Mouse (Mus musculus) yolk sac, embryonic 10.5 days (tissue): ENCODE measurements around the gene Tmem25.
"Not testable (repeated sequence)": the region's sequence is repeated elsewhere in the genome, so short reads cannot be mapped to it uniquely, and the experiment has no call there.

Source experiments
- DNase-seq: peaks from one replicate; pipeline ENCODE4 v3.0.0-alpha.2; 2017; ENCODE audit warnings: low spot score

The Tmem25 gene

DNA sequence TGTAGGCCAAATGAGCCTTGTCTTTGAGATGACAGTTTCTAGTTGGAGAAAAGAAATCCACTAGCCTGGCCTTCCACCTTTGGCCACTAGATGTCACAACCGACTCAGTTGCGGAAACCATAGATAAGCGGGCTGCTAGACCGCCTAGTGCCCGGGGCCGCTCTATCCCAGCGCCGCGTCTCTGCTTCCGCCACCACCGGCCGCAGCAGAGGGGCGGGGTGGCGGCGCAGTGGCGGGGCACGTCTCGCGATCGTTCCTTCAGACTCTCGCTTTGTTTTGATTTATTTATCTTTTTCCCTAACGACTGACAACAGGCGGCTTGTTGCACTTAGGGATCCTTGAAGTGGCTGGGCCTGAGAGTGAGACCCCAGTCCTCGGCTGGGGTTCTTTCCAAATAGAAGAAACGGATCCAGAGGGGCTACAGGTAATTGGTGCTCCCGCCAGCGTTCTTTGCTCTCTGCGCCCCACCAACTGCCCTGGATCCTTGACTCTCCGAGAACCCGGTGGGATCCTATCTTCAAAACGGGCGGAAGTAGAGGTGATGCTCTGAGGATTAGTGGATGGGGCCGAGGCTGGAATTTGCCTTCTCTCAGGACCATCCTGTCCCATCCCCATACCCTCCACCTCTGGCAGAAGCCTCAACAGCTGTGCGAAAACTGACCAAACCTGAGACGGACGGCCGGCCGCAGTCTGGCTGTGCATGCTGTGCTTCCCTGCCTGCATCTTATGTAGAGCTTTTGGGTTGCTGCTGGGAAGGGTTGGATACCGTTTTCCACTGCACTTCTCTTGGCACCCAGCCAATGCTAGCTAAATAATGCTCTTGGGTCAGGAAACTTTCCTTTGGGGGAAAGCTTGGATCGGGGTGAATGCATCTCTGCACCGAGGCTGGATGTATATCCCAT lies 26.1 kb downstream of the Tmem25 start:
- DNase-seq = peak; percentile 94

DNA sequence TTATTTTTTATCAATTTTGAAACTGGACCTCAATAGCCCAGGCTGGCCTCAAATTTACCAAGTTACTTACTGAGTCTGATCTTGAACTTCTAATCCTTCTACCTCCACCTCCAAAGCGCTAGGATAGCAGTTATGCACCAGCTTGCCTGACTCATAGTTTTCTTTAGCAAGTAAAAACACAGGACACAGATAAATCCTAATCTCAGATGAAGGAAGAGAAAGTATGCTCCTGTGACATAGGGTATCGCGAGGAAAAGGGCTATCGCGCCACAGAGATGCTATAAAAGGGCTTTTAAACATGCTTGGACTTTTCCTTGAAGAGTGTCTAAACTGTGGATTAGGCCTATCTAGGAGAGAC lies 26.7 kb downstream of the Tmem25 start:
- DNase-seq = no peak

DNA sequence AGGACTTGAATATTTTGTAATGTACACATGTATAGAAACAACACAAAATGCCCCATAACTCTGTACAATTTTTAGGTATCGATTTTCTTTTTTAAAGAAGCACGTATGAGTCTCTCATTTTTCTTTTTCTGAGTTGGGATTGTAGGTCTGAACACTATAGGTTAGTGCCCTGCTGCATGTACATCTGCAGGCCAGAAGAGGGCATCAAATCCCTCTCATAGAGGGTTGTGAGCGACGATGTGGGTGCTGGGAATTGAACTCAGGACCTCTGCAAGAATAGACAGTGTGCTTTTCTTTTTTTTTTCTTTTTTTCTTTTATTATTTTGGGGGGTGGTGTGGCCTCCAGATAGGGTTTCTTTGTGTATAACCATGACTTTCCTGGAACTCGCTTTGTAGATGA lies 27.7 kb downstream of the Tmem25 start:
- no peak for DNase-seq

DNA sequence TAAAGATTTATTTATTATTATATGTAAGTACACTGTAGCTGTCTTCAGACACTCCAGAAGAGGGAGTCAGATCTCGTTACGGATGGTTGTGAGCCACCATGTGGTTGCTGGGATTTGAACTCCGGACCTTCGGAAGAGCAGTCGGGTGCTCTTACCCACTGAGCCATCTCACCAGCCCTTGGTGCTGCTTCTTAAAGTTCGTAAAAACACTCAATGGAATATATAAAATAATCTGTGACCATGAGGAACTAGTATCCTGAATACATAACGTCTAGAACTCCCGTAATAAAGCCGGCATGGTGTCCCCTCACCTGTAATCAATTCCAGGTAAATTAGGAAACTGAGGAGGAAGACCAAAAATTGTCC lies 31.1 kb downstream of the Tmem25 start:
- not testable (repeated sequence) for DNase-seq

DNA sequence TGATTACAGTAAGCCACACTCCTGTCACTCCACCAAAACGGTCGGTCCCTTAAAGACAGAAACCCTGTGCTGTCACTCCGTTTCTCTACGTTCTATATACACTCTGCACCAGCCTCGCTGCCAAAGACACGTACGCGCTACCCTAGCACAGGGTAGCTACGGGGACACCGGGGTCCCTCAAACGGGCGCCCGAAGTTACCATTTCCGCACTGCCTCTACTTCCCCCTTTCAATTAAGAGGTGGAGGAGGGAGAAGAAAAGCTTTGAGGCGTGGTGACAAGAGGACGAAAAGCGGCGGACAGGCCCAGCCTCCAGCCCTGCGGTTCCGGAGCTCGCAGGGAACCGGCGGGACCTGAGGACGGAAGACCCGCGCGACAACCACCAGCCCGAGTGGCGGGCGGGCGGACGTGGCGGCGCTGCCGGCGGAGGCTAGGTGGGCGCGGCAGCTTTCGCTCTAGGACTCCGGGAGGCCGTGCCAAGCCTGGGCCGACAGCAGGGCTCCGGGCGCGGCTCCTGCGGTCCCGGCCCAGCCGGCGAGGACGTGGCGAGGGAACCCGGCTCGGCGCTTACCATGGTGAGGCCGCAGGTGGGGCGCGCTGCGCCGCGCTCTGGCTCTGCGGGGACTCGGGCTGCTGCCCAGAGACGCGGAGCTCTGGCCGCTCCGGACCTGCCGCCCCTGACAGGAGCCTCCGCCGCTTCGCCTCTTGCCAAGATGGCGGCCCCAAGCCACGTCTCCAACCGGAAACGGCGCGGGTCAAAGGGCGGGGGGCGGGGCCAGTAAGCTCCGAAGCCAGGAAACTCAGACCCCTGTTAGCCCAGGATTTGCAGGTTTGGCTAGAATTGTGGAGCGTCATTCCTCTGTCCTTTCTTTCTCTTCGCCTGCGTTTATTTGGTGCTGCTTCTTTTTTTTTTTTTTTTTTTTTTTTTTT lies 31.7 kb downstream of the Tmem25 start, which contains the start of the genes Arcn1 and Ift46:
Arcn1 (minus strand) TSS at position 745 of the 928 bp plus-strand sequence.
Ift46 (plus strand) TSS at position 808 of the 928 bp plus-strand sequence.
- peak; percentile 92 for DNase-seq

DNA sequence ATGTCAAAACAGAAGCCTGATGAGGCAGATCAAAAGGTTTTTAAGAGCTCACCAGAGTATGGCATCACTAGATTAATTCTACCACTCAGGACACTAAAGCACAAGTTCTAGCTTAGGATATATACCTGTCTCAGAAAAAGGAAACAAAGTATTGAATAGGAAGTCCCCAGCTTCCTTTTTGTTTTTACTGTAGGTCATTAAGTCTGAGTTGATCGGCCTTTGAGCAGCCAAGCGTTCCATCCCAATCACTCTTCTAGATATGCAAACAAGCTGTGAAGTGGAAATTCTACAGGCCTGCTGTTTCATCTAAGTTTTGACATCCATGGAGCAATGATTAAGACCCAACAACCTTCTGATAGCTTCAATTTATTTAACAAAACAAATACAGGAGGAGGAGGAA lies 38.2 kb downstream of the Tmem25 start:
- no peak for DNase-seq

DNA sequence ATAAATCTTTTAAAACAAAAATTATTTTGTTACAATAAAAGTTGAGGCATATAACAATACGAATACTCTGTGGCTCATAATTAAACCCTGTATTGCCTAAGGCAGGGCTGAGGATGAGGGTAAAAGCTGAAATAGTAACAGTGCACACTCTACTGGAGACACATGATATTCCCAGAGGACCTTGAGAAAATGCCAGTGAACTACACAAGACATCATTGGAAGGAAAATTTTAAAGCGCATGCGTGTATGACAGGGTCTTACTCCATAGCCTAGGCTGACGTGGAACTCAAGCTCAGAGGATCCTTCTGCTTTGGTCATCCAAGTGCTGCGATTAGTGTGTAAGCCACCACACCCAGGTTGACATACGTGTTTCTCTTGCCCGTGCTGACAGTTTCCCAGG lies 50.6 kb downstream of the Tmem25 start:
- DNase-seq = no peak

DNA sequence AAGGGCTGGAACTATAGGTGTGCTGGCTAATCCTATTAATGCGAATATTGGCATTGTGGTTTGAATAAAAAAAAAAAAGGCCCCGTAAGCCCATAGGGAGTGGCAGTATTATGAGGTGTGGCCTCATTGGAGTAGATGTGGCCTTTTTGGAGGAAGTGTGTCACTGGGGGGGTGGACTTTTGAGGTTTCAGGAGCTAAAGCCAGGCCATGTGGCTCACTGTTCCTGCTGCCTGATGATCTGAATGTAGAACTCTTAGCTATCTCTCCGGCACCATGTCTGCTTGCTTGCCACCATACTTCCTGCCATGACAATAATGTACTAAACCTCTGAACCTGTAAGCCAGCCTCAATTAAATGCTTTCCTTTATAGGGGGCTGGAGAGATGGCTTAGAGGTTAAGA lies 51.8 kb downstream of the Tmem25 start:
- DNase-seq = no peak

DNA sequence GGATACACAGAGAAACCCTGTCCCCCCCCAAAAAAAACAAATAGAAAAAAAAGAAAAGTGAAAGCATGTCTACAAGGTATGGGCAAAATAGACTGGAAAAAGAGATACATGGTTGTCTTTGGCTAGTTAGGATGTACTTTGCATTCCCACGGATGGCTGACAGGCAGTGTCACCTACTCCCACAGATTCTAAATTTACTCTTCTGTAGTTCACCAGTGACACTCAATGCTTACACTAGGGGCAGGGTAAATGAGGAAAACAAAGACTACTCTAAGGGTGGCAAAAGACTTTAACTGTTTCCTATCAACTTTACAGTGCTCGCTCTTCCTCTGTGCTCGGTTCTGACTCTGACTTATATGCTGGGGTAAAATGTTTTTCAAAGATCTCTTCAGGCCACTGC lies 52.4 kb downstream of the Tmem25 start:
- no peak for DNase-seq

DNA sequence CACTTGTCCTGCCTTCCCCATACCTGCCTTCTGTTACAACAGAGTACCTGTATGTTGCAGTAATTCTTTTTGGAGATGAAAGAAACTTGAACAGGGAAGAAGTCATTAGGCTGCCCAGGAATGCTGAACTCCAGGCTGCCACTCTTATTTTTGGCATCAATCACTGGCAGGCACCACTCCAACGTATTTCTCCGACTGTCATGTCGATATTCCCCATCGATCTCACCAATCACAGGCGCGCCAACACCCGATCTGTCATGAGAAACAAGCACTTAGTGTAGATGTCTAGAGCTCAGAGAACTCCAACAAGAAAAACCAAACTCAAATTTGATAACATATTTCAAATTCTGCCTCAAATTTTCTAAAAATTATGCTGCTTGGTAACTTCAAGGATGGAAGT lies 53.7 kb downstream of the Tmem25 start:
- no peak for DNase-seq
